Mouse (Mus musculus) forebrain, embryonic 15.5 days (tissue): ENCODE measurements around the gene Stk4. TPM values are rescaled to one million over a fixed set of nuclear protein-coding genes. Genes with fewer than 3 reads are reported as not detected.
A peak's percentile ranks its signal among the peaks of the same experiment; 100 is the strongest.

Source experiments
- ATAC-seq: fragments of 200-750 bp; cut with Nextera tagmentation; replicated peaks from 2 replicates; pipeline ENCODE4 v1.8.0; 2017; ENCODE audit warnings: mild to moderate bottlenecking, moderate TSS enrichment, moderate library complexity
- H3K27ac ChIP-seq: fragments of 300-500 bp; sonication (generic); replicated peaks from 2 replicates; pipeline ENCODE4 v1.5.1; 2015; ENCODE audit warnings: mild to moderate bottlenecking, inconsistent platforms
- H3K27me3 ChIP-seq: fragments of 300-500 bp; sonication (generic); 2 replicates; pipeline ENCODE4 v1.6.1; 2015; ENCODE audit warnings: inconsistent platforms
- H3K36me3 ChIP-seq: fragments of 300-500 bp; sonication (generic); 2 replicates; pipeline ENCODE4 v1.6.1; 2015; ENCODE audit warnings: mild to moderate bottlenecking, inconsistent platforms
- H3K4me1 ChIP-seq: fragments of 300-500 bp; sonication (generic); 2 replicates; pipeline ENCODE4 v1.6.1; 2015; ENCODE audit warnings: inconsistent platforms
- H3K4me2 ChIP-seq: fragments of 300-500 bp; sonication (generic); replicated peaks from 2 replicates; pipeline ENCODE4 v1.6.1; 2015; ENCODE audit warnings: mild to moderate bottlenecking, inconsistent platforms
- H3K4me3 ChIP-seq: fragments of 300-500 bp; sonication (generic); 2 replicates; pipeline ENCODE4 v1.5.1; 2015; ENCODE audit warnings: mild to moderate bottlenecking, inconsistent platforms
- H3K9ac ChIP-seq: fragments of 300-500 bp; sonication (generic); replicated peaks from 2 replicates; pipeline ENCODE4 v1.6.1; 2015; ENCODE audit warnings: mild to moderate bottlenecking, inconsistent platforms
- H3K9me3 ChIP-seq: fragments of 300-500 bp; sonication (generic); 2 replicates; pipeline ENCODE4 v1.6.1; 2016; ENCODE audit warnings: inconsistent platforms
- WGBS: fragments of 180-500 bp; shearing (Covaris S2); methylation state at CpG from one replicate; pipeline ENCODE4 v1.1.7; 2015; ENCODE audit warnings: mixed read lengths; 5-methylcytosine and 5-hydroxymethylcytosine counted together
- polyA plus RNA-seq: library from polyadenylated mRNA; unstranded; fragments of >200 nt; fragmentation: Nextera tagmentation; extraction: Ambion mirVana; gene quantifications from 2 replicates; pipeline ENCODE4 v1.2.1, GENCODE M21; 2015

The Stk4 gene
- polyA plus RNA-seq, 1 experiment from 2014 or later: 23.8 TPM

GRCm38 (mm10) chr2:164167752-164168570, 97.8 kb downstream of the Stk4 start:
- Histone ChIP-seq H3K4me3 (peak overlapping the region; percentile 43), H3K27ac (no peak overlapping the region), H3K27me3 (peaks cover 66% of the 10 kb centered on the region), H3K9ac (peak overlapping the region; percentile 24; the same call in 1 of the 2 replicates), H3K9me3 (no peaks in the 10 kb centered on the region), H3K36me3 (no peaks in the 10 kb centered on the region), H3K4me2 (peak overlapping the region; percentile 54), H3K4me1 (peaks cover 23% of the 10 kb centered on the region)
- WGBS: 14% methylated on average over 90 of the region's 90 CpGs
- peak; percentile 60 for ATAC-seq

- ATAC-seq: peak; percentile 68
- H3K27me3 ChIP-seq: peaks cover 72% of the 10 kb centered on the region
- 9% methylated on average over 40 of the region's 42 CpGs for WGBS
Observed at GRCm38 (mm10) chr2:164168571-164168946, 98.4 kb downstream of the Stk4 start.

GRCm38 (mm10) chr2:164170326-164170725, 100.2 kb downstream of the Stk4 start:
- 3% methylated on average over 11 of the region's 11 CpGs for WGBS
- Histone ChIP-seq H3K4me3 (no peak overlapping the region), H3K9ac (no peak overlapping the region)

More at GRCm38 (mm10) chr2:164168571-164168946, 98.4 kb downstream of the Stk4 start:
- Histone ChIP-seq H3K9me3 (no peaks in the 10 kb centered on the region), H3K36me3 (no peaks in the 10 kb centered on the region), H3K4me2 (peak overlapping the region; percentile 54), H3K4me3 (peak overlapping the region; percentile 43), H3K27ac (no peak overlapping the region), H3K4me1 (peaks cover 23% of the 10 kb centered on the region), H3K9ac (no peak overlapping the region; the same call in 1 of the 2 replicates)

GRCm38 (mm10) chr2:164170902-164171301, 100.8 kb downstream of the Stk4 start, which contains the start of gene Kcns1:
Kcns1 (minus strand) TSS chr2:164171113.
- Histone ChIP-seq H3K27me3 (peaks cover 70% of the 10 kb centered on the region), H3K36me3 (no peaks in the 10 kb centered on the region), H3K9me3 (no peaks in the 10 kb centered on the region), H3K4me2 (peak within 1 kb of the TSS; percentile 51), H3K9ac (peak within 1 kb of the TSS; percentile 21), H3K27ac (no peak within 1 kb of the TSS), H3K4me1 (peaks cover 23% of the 10 kb centered on the region), H3K4me3 (peak within 1 kb of the TSS; percentile 34)
- under 1% methylated on average over 27 of the region's 29 CpGs for WGBS
- ATAC-seq: no peak

More at GRCm38 (mm10) chr2:164170326-164170725, 100.2 kb downstream of the Stk4 start:
- Histone ChIP-seq H3K27ac (no peak overlapping the region), H3K36me3 (no peaks in the 10 kb centered on the region), H3K4me1 (peaks cover 23% of the 10 kb centered on the region), H3K9me3 (no peaks in the 10 kb centered on the region), H3K4me2 (peak overlapping the region; percentile 51), H3K27me3 (peaks cover 72% of the 10 kb centered on the region)
- no peak for ATAC-seq

GRCm38 (mm10) chr2:164173394-164173793, 103.3 kb downstream of the Stk4 start:
- peaks cover 45% of the 10 kb centered on the region for H3K27me3 ChIP-seq
- 66% methylated on average over 3 of the region's 3 CpGs for WGBS

GRCm38 (mm10) chr2:164174649-164175395, 104.7 kb downstream of the Stk4 start:
- H3K9ac ChIP-seq: no peak overlapping the region
- 75% methylated on average over 8 of the region's 8 CpGs for WGBS
- H3K27me3 ChIP-seq: peaks cover 31% of the 10 kb centered on the region
- H3K36me3 ChIP-seq: no peaks in the 10 kb centered on the region
- H3K27ac ChIP-seq: no peak overlapping the region
- no peak for ATAC-seq
- peaks cover 11% of the 10 kb centered on the region for H3K4me1 ChIP-seq
- H3K4me3 ChIP-seq: no peak overlapping the region
- no peak overlapping the region for H3K4me2 ChIP-seq
- no peaks in the 10 kb centered on the region for H3K9me3 ChIP-seq

More at GRCm38 (mm10) chr2:164173394-164173793, 103.3 kb downstream of the Stk4 start:
- Histone ChIP-seq H3K27ac (no peak overlapping the region), H3K4me3 (no peak overlapping the region), H3K4me1 (peaks cover 14% of the 10 kb centered on the region), H3K9ac (no peak overlapping the region), H3K9me3 (no peaks in the 10 kb centered on the region), H3K36me3 (no peaks in the 10 kb centered on the region), H3K4me2 (no peak overlapping the region)
- no peak for ATAC-seq

- H3K4me1 ChIP-seq: peaks cover 3% of the 10 kb centered on the region
- H3K9ac ChIP-seq: no peak overlapping the region
- H3K9me3 ChIP-seq: no peaks in the 10 kb centered on the region
- H3K36me3 ChIP-seq: no peaks in the 10 kb centered on the region
- peaks cover 21% of the 10 kb centered on the region for H3K27me3 ChIP-seq
- WGBS: 72% methylated on average over 3 of the region's 3 CpGs
- no peak overlapping the region for H3K27ac ChIP-seq
- ATAC-seq: no peak
- no peak overlapping the region for H3K4me2 ChIP-seq
- H3K4me3 ChIP-seq: no peak overlapping the region
Observed at GRCm38 (mm10) chr2:164175850-164176249, 105.7 kb downstream of the Stk4 start.

- Histone ChIP-seq H3K4me2 (no peak overlapping the region), H3K9me3 (no peaks in the 10 kb centered on the region), H3K4me3 (no peak overlapping the region), H3K36me3 (no peaks in the 10 kb centered on the region), H3K27ac (no peak overlapping the region), H3K4me1 (no peaks in the 10 kb centered on the region), H3K27me3 (peaks cover 6% of the 10 kb centered on the region; the same call in 1 of the 2 replicates), H3K9ac (no peak overlapping the region)
- no peak for ATAC-seq
- 86% methylated on average over 5 of the region's 5 CpGs for WGBS
Observed at GRCm38 (mm10) chr2:164177831-164178230, 107.7 kb downstream of the Stk4 start.

- no peak overlapping the region for H3K4me2 ChIP-seq
- no peak overlapping the region for H3K4me3 ChIP-seq
- H3K9ac ChIP-seq: no peak overlapping the region
- no peaks in the 10 kb centered on the region for H3K9me3 ChIP-seq
- H3K4me1 ChIP-seq: no peaks in the 10 kb centered on the region
- ATAC-seq: no peak
- no peaks in the 10 kb centered on the region for H3K36me3 ChIP-seq
- WGBS: 43% methylated on average over 3 of the region's 3 CpGs
- no peaks in the 10 kb centered on the region for H3K27me3 ChIP-seq
- H3K27ac ChIP-seq: no peak overlapping the region
Observed at GRCm38 (mm10) chr2:164180124-164180523, 110.0 kb downstream of the Stk4 start.

GRCm38 (mm10) chr2:164180770-164181169, 110.6 kb downstream of the Stk4 start:
- H3K27ac ChIP-seq: no peak overlapping the region
- H3K4me1 ChIP-seq: no peaks in the 10 kb centered on the region
- no peak for ATAC-seq
- no peaks in the 10 kb centered on the region for H3K27me3 ChIP-seq
- H3K4me2 ChIP-seq: no peak overlapping the region
- 91% methylated on average over 4 of the region's 4 CpGs for WGBS
- no peak overlapping the region for H3K4me3 ChIP-seq
- H3K36me3 ChIP-seq: no peaks in the 10 kb centered on the region
- no peak overlapping the region for H3K9ac ChIP-seq
- H3K9me3 ChIP-seq: no peaks in the 10 kb centered on the region

- H3K4me3 ChIP-seq: no peak within 1 kb of the TSS
- no peak within 1 kb of the TSS for H3K4me2 ChIP-seq
- H3K27me3 ChIP-seq: no peaks in the 10 kb centered on the region
- no peaks in the 10 kb centered on the region for H3K4me1 ChIP-seq
- no peak within 1 kb of the TSS for H3K27ac ChIP-seq
- 82% methylated on average over 7 of the region's 7 CpGs for WGBS
- ATAC-seq: no peak
- H3K36me3 ChIP-seq: no peaks in the 10 kb centered on the region
- H3K9me3 ChIP-seq: no peaks in the 10 kb centered on the region
- H3K9ac ChIP-seq: no peak within 1 kb of the TSS
Observed at GRCm38 (mm10) chr2:164182692-164183255, 112.7 kb downstream of the Stk4 start, which contains the start of gene Wfdc5. Wfdc5 (minus strand) TSS chr2:164182742.

GRCm38 (mm10) chr2:164183340-164183739, 113.2 kb downstream of the Stk4 start:
- H3K9ac ChIP-seq: no peak overlapping the region
- no peak overlapping the region for H3K27ac ChIP-seq
- no peaks in the 10 kb centered on the region for H3K36me3 ChIP-seq
- H3K4me1 ChIP-seq: no peaks in the 10 kb centered on the region
- no peaks in the 10 kb centered on the region for H3K9me3 ChIP-seq
- no peaks in the 10 kb centered on the region for H3K27me3 ChIP-seq
- WGBS: 61% methylated on average over 9 of the region's 9 CpGs
- no peak overlapping the region for H3K4me3 ChIP-seq
- no peak overlapping the region for H3K4me2 ChIP-seq
- ATAC-seq: no peak
